Mouse (Mus musculus) thymus, adult 2 months (tissue): ENCODE data around the gene Nenf.

Source experiments
- CTCF ChIP-seq: fragments of 200-500 bp; IDR thresholded peaks from 2 replicates; pipeline ENCODE4 v1.5.1; 2012; ENCODE audit warnings: mild to moderate bottlenecking, control low read depth, low read length, moderate library complexity, borderline replicate concordance; ENCODE audit not compliant: control insufficient read depth, poor library complexity, insufficient read depth; ENCODE audit errors: extremely low read depth
- POLR2A ChIP-seq: fragments of 200-500 bp; IDR thresholded peaks from 2 replicates; pipeline ENCODE4 v1.6.1; 2012; ENCODE audit warnings: mild to moderate bottlenecking, low read length, control low read depth, moderate library complexity; ENCODE audit not compliant: control insufficient read depth, poor library complexity, insufficient read depth; ENCODE audit errors: extremely low read depth

- TF ChIP-seq POLR2A (no peak), CTCF (no peak)
These were observed 1.2 kb downstream of the Nenf start for GRCm38 (mm10) chr1:191316818-191317217.
